Mouse (Mus musculus) colon, adult 2 months (tissue): Measurements from ENCODE around the gene Kpnb1. TPM values are rescaled to one million over a fixed set of nuclear protein-coding genes. Genes with fewer than 3 reads are reported as not detected.

ENCODE experiments used
- polyA plus RNA-seq: library from polyadenylated mRNA; depleted of rRNA; stranded (reverse); fragments of >200 nt; gene quantifications from 2 replicates; pipeline ENCODE4 v1.2.3, GENCODE M21; 2012; rRNA removed

Kpnb1 gene
- 16.9 and 20.8 TPM in 2 replicates for polyA plus RNA-seq

GRCm38 (mm10) chr11:97187764-97188642, at the start of gene Kpnb1:
Gene Kpnb1, minus strand, starts transcription at chr11:97187881.

GRCm38 (mm10) chr11:97151343-97151801, 36.3 kb downstream of the Kpnb1 start, which contains the start of gene Tbkbp1:
Gene Tbkbp1, minus strand, starts transcription at chr11:97151495.

GRCm38 (mm10) chr11:97114671-97115601, 72.7 kb downstream of the Kpnb1 start, which contains the start of gene Tbx21:
Gene Tbx21, minus strand, starts transcription at chr11:97115331.

Other genes with a start within 250 kb of the Kpnb1 start
- gene Pnpo, start 243.9 kb downstream of the Kpnb1 start, polyA plus RNA-seq, result 63.6 and 72.4 TPM in 2 replicates
- 16.6 and 18.3 TPM in 2 replicates for gene Sp2, start 204.9 kb downstream of the Kpnb1 start, polyA plus RNA-seq
- 0.31 and 0.41 TPM in 2 replicates for gene Sp6, start 174.5 kb downstream of the Kpnb1 start, polyA plus RNA-seq
- 18.4 and 19.4 TPM in 2 replicates for gene Scrn2, start 157.9 kb downstream of the Kpnb1 start, polyA plus RNA-seq
- 0.21 and 0.41 TPM in 2 replicates for gene Lrrc46, start 146.5 kb downstream of the Kpnb1 start, polyA plus RNA-seq
- 154 and 159 TPM in 2 replicates for gene Mrpl10, start 146.3 kb downstream of the Kpnb1 start, polyA plus RNA-seq
- 43.5 and 50.6 TPM in 2 replicates for gene Osbpl7, start 137.3 kb downstream of the Kpnb1 start, polyA plus RNA-seq
- 0.25 and 0.54 TPM in 2 replicates for gene Tbx21, start 72.5 kb downstream of the Kpnb1 start, polyA plus RNA-seq
- gene Tbkbp1, start 36.4 kb downstream of the Kpnb1 start, polyA plus RNA-seq, result 7.7 and 7.8 TPM in 2 replicates
- 28.1 and 39.9 TPM in 2 replicates for gene Npepps, start 92.8 kb upstream of the Kpnb1 start, polyA plus RNA-seq
- 9.4 and 10.0 TPM in 2 replicates for gene Mrpl45, start 127.8 kb upstream of the Kpnb1 start, polyA plus RNA-seq
- gene Gpr179, start 164.2 kb upstream of the Kpnb1 start, polyA plus RNA-seq, result 0.09 TPM in 2 replicates
- gene Socs7, start 174.7 kb upstream of the Kpnb1 start, polyA plus RNA-seq, result 6.0 and 6.6 TPM in 2 replicates
- gene Arhgap23, start 227.7 kb upstream of the Kpnb1 start, polyA plus RNA-seq, result 21.4 and 23.5 TPM in 2 replicates